Mouse (Mus musculus): ENCODE data around the gene Hmga1b. TPM values are rescaled to one million over a fixed set of nuclear protein-coding genes. Genes with fewer than 3 reads are reported as not detected.
"Not testable (repeated sequence)": the region's sequence is repeated elsewhere in the genome, so short reads cannot be mapped to it uniquely, and the experiment has no call there.

The Hmga1b gene
- polyA plus RNA-seq, 1 experiment = 52.5 TPM

DNA sequence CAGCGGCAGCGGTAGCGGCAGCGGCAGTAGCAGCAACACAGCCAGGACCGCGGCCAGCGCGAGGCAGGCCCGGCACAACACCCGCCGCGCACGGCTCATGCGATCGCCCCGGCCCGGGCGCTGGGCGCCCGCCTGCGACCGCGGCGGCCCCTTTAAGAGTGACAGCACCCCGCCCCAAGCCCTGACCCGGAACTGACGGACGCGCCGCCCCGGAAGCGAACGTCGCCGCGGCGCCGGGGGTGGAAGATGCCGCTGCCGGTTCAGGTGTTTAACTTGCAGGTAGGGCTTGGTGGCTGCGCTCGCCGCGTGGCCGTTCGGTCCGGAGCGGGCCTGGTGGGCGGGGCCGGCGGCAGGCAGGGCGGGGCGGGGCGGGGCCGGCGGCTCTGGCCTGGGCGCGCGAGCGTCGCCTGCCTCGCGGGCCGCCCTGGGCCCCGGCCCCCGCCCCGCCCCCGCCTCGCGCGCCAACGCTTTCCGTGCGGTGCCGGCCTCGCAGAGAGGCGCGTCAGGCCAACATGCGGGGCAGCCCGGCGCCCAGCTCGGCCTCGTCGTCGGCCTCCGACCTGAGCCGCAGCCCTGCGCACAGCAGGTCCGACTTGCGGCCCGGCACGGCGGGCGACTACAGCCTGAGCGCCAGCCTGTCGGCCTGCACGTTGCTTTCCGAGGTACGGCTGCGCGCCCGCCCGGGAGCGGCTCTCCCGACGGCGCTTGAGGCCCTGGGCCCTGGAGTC is 21.6 kb downstream of the Hmga1b start, which contains the start of the genes Rfng and Gps1:
Gene Rfng (minus strand): TSS at position 144 of the 728 bp plus-strand sequence.
Gene Gps1 (plus strand): TSS at position 209 of the 728 bp plus-strand sequence.
- under 1% methylated on average over 95 of the region's 107 CpGs for WGBS
- H3K27ac ChIP-seq (ENCODE audit: control insufficient read depth, insufficient read depth, low read depth, low read length, poor library complexity) = peak within 1 kb of the TSS; percentile 79
- H3K4me3 ChIP-seq (replicated peaks; ENCODE audit: control insufficient read depth, low read depth, low read length) = peak within 1 kb of the TSS; percentile 81
- H3K4me1 ChIP-seq (ENCODE audit: control insufficient read depth, insufficient read depth, low read length) = peaks cover 3% of the 10 kb centered on the region
- TF ChIP-seq POLR2A (IDR thresholded peaks at IDR 0.05; ENCODE audit: borderline replicate concordance, control insufficient read depth, low read depth, low read length) = no peak
- no peak for TF ChIP-seq CTCF (IDR thresholded peaks at IDR 0.05; ENCODE audit: control insufficient read depth, insufficient read depth, low read length)

GRCm38 (mm10) chr11:120785145-120785544 is 22.6 kb downstream of the Hmga1b start:
- no peak overlapping the region for H3K27ac ChIP-seq (ENCODE audit: control insufficient read depth, insufficient read depth, low read depth, low read length, poor library complexity)
- 54% methylated on average over 9 of the region's 9 CpGs for WGBS

DNA sequence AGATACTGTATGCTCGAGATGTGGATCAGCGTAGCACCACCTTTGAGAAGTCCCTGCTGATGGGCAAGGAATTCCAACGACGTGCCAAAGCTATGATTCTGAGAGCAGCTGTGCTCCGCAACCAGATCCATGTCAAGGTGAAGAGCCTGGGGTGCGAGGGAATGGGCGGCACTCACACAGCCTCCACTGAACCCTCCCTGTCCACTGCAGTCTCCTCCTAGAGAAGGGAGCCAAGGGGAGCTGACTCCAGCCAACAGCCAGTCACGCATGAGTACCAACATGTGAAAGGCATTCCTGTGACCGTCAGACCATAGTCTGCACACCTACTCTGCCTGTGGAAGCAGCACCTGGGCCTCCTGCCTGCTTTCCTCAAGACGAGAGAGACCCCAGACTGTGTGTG is 25.9 kb downstream of the Hmga1b start:
- not testable (repeated sequence) for H3K27ac ChIP-seq (ENCODE audit: control insufficient read depth, insufficient read depth, low read depth, low read length, poor library complexity); H3K4me1 ChIP-seq (ENCODE audit: control insufficient read depth, insufficient read depth, low read length); H3K4me3 ChIP-seq (replicated peaks; ENCODE audit: control insufficient read depth, low read depth, low read length)
- WGBS = 90% methylated on average over 9 of the region's 10 CpGs

More at GRCm38 (mm10) chr11:120785145-120785544, 22.6 kb downstream of the Hmga1b start:
- Histone ChIP-seq H3K4me1 (ENCODE audit: control insufficient read depth, insufficient read depth, low read length) (peaks cover 3% of the 10 kb centered on the region), H3K4me3 (replicated peaks; ENCODE audit: control insufficient read depth, low read depth, low read length) (peak overlapping the region; percentile 81)
- TF ChIP-seq CTCF (IDR thresholded peaks at IDR 0.05; ENCODE audit: control insufficient read depth, insufficient read depth, low read length) (no peak), POLR2A (IDR thresholded peaks at IDR 0.05; ENCODE audit: borderline replicate concordance, control insufficient read depth, low read depth, low read length) (no peak)

- no peaks in the 10 kb centered on the region for H3K4me1 ChIP-seq (ENCODE audit: control insufficient read depth, insufficient read depth, low read length)
- no peak overlapping the region for H3K27ac ChIP-seq (ENCODE audit: control insufficient read depth, insufficient read depth, low read depth, low read length, poor library complexity)
- no peak overlapping the region for H3K4me3 ChIP-seq (replicated peaks; ENCODE audit: control insufficient read depth, low read depth, low read length)
- WGBS = 84% methylated on average over 4 of the region's 4 CpGs
- TF ChIP-seq POLR2A (IDR thresholded peaks at IDR 0.05; ENCODE audit: borderline replicate concordance, control insufficient read depth, low read depth, low read length) (no peak), CTCF (IDR thresholded peaks at IDR 0.05; ENCODE audit: control insufficient read depth, insufficient read depth, low read length) (no peak)
Observed at GRCm38 (mm10) chr11:120789355-120789754, 26.8 kb downstream of the Hmga1b start.

DNA sequence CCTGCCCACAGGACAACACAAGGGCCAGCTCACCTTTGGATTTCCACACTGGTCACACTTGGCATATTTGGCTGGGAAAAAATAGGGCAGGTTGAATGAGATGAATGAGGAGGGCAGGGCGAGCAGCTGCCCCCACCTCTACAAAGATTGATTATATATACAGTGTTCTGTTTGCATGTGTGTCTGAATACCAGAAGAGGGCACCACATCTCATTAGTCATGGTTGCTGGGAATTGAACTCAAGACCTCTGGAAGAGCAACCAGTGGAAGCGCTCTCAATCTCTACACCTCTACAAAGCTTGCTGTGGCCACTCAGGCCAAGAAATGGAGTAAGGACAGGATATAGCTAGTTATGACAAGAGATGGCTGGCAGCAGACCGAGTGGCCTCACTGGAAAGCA is 27.2 kb downstream of the Hmga1b start:
- no peaks in the 10 kb centered on the region for H3K4me1 ChIP-seq (ENCODE audit: control insufficient read depth, insufficient read depth, low read length)
- H3K4me3 ChIP-seq (replicated peaks; ENCODE audit: control insufficient read depth, low read depth, low read length) = no peak overlapping the region
- WGBS = 83% methylated on average over 3 of the region's 3 CpGs
- no peak overlapping the region for H3K27ac ChIP-seq (ENCODE audit: control insufficient read depth, insufficient read depth, low read depth, low read length, poor library complexity)
- TF ChIP-seq CTCF (IDR thresholded peaks at IDR 0.05; ENCODE audit: control insufficient read depth, insufficient read depth, low read length) = no peak
- TF ChIP-seq POLR2A (IDR thresholded peaks at IDR 0.05; ENCODE audit: borderline replicate concordance, control insufficient read depth, low read depth, low read length) = no peak

- no peak overlapping the region for H3K4me3 ChIP-seq (replicated peaks; ENCODE audit: control insufficient read depth, low read depth, low read length)
- no peak for TF ChIP-seq POLR2A (IDR thresholded peaks at IDR 0.05; ENCODE audit: borderline replicate concordance, control insufficient read depth, low read depth, low read length)
- TF ChIP-seq CTCF (IDR thresholded peaks at IDR 0.05; ENCODE audit: control insufficient read depth, insufficient read depth, low read length) = no peak
- no peaks in the 10 kb centered on the region for H3K4me1 ChIP-seq (ENCODE audit: control insufficient read depth, insufficient read depth, low read length)
- H3K27ac ChIP-seq (ENCODE audit: control insufficient read depth, insufficient read depth, low read depth, low read length, poor library complexity) = no peak overlapping the region
- 93% methylated on average over 9 of the region's 9 CpGs for WGBS
Observed at GRCm38 (mm10) chr11:120792652-120793051, 30.1 kb downstream of the Hmga1b start.

GRCm38 (mm10) chr11:120795756-120796613 is 33.4 kb downstream of the Hmga1b start, which contains the start of gene Dus1l:
Gene Dus1l (minus strand): TSS chr11:120796403.
- Histone ChIP-seq H3K27ac (ENCODE audit: control insufficient read depth, insufficient read depth, low read depth, low read length, poor library complexity) (peak within 1 kb of the TSS; percentile 6; the same call in 1 of the 2 replicates), H3K4me3 (replicated peaks; ENCODE audit: control insufficient read depth, low read depth, low read length) (peak within 1 kb of the TSS; percentile 83), H3K4me1 (ENCODE audit: control insufficient read depth, insufficient read depth, low read length) (no peaks in the 10 kb centered on the region)
- TF ChIP-seq CTCF (IDR thresholded peaks at IDR 0.05; ENCODE audit: control insufficient read depth, insufficient read depth, low read length) (no peak; the same call in 1 of the 2 replicates), POLR2A (IDR thresholded peaks at IDR 0.05; ENCODE audit: borderline replicate concordance, control insufficient read depth, low read depth, low read length) (peak; percentile 82)
- WGBS = 1% methylated on average over 59 of the region's 59 CpGs

DNA sequence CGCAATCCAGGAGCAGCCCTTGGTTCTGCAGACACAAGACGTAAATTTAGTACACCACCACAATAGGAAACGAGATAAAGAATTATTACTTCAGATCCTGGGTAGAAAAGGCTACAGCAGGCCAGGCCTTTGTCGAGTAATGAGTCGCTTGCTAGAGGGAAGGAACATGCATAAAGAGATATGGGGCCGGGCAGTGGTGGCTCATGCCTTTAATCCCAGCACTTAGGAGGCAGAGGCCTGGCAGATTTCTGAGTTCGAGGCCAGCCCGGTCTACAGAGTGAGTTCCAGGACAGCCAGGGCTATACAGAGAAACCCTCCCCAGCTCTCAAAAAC is 34.0 kb downstream of the Hmga1b start:
- no peak for TF ChIP-seq CTCF (IDR thresholded peaks at IDR 0.05; ENCODE audit: control insufficient read depth, insufficient read depth, low read length)
- TF ChIP-seq POLR2A (IDR thresholded peaks at IDR 0.05; ENCODE audit: borderline replicate concordance, control insufficient read depth, low read depth, low read length) = no peak
- no peak overlapping the region for H3K27ac ChIP-seq (ENCODE audit: control insufficient read depth, insufficient read depth, low read depth, low read length, poor library complexity)
- WGBS = 28% methylated on average over 8 of the region's 8 CpGs
- no peaks in the 10 kb centered on the region for H3K4me1 ChIP-seq (ENCODE audit: control insufficient read depth, insufficient read depth, low read length)
- H3K4me3 ChIP-seq (replicated peaks; ENCODE audit: control insufficient read depth, low read depth, low read length) = peak overlapping the region; percentile 83
